Mouse (Mus musculus): ENCODE measurements around the gene Mapk10. TPM values are rescaled to one million over a fixed set of nuclear protein-coding genes. Genes with fewer than 3 reads are reported as not detected.

Gene Mapk10
- total RNA-seq, 4 experiments from 2014 or later: 1.3 to 2.6 (median 1.8) TPM

- no peak for DNase-seq (ENCODE audit: low spot score in 2 of 2)
Observed at GRCm38 (mm10) chr5:103071006-103071612, 140.0 kb downstream of the Mapk10 start.

GRCm38 (mm10) chr5:103050319-103050916 is 160.7 kb downstream of the Mapk10 start:
- DNase-seq (ENCODE audit: low spot score in 2 of 2): no peak

GRCm38 (mm10) chr5:103048011-103048410 is 163.1 kb downstream of the Mapk10 start:
- DNase-seq (ENCODE audit: low spot score in 2 of 2): no peak

- no peak for DNase-seq (ENCODE audit: low spot score in 2 of 2)
Observed at GRCm38 (mm10) chr5:103037752-103038151, 173.4 kb downstream of the Mapk10 start.

- peak; percentile 4 to 5 for DNase-seq (ENCODE audit: low spot score in 2 of 2)
Observed at GRCm38 (mm10) chr5:103028940-103029621, 182.1 kb downstream of the Mapk10 start.

GRCm38 (mm10) chr5:103022504-103023172 is 188.5 kb downstream of the Mapk10 start:
- DNase-seq (ENCODE audit: low spot score in 2 of 2): no peak

GRCm38 (mm10) chr5:103021479-103021878 is 189.7 kb downstream of the Mapk10 start:
- no peak for DNase-seq (ENCODE audit: low spot score in 2 of 2)

- no peak for DNase-seq (ENCODE audit: low spot score in 2 of 2)
Observed at GRCm38 (mm10) chr5:103020954-103021353, 190.2 kb downstream of the Mapk10 start.

GRCm38 (mm10) chr5:103020127-103020526 is 191.0 kb downstream of the Mapk10 start:
- DNase-seq (ENCODE audit: low spot score in 2 of 2): no peak

- no peak for DNase-seq (ENCODE audit: low spot score in 2 of 2)
Observed at GRCm38 (mm10) chr5:103017637-103018036, 193.5 kb downstream of the Mapk10 start.

- DNase-seq (ENCODE audit: low spot score in 2 of 2): no peak
Observed at GRCm38 (mm10) chr5:103014309-103014708, 196.8 kb downstream of the Mapk10 start.

- DNase-seq (ENCODE audit: low spot score in 2 of 2): no peak
Observed at GRCm38 (mm10) chr5:103008894-103009293, 202.2 kb downstream of the Mapk10 start.

- peak in 1 of 2 experiments; percentile 6 for DNase-seq (ENCODE audit: low spot score in 2 of 2)
Observed at GRCm38 (mm10) chr5:103002116-103002515, 209.0 kb downstream of the Mapk10 start.

- no peak for DNase-seq (ENCODE audit: low spot score in 2 of 2)
Observed at GRCm38 (mm10) chr5:103000572-103000971, 210.6 kb downstream of the Mapk10 start.

GRCm38 (mm10) chr5:102998524-102998923 is 212.6 kb downstream of the Mapk10 start:
- no peak for DNase-seq (ENCODE audit: low spot score in 2 of 2)

GRCm38 (mm10) chr5:102997907-102998306 is 213.2 kb downstream of the Mapk10 start:
- no peak for DNase-seq (ENCODE audit: low spot score in 2 of 2)

GRCm38 (mm10) chr5:102996331-102996730 is 214.8 kb downstream of the Mapk10 start:
- no peak for DNase-seq (ENCODE audit: low spot score in 2 of 2)

- no peak for DNase-seq (ENCODE audit: low spot score in 2 of 2)
Observed at GRCm38 (mm10) chr5:102995928-102996327, 215.2 kb downstream of the Mapk10 start.

GRCm38 (mm10) chr5:102993951-102994350 is 217.2 kb downstream of the Mapk10 start:
- no peak for DNase-seq (ENCODE audit: low spot score in 2 of 2)

GRCm38 (mm10) chr5:102991691-102992090 is 219.4 kb downstream of the Mapk10 start:
- no peak for DNase-seq (ENCODE audit: low spot score in 2 of 2)

GRCm38 (mm10) chr5:102978382-102978781 is 232.8 kb downstream of the Mapk10 start:
- DNase-seq (ENCODE audit: low spot score in 2 of 2): no peak

- DNase-seq (ENCODE audit: low spot score in 2 of 2): no peak
Observed at GRCm38 (mm10) chr5:102977138-102977537, 234.0 kb downstream of the Mapk10 start.

Data from gastrocnemius, adult 8-10 months (tissue).